Mouse (Mus musculus) lung, adult 2 months (tissue): Measurements from ENCODE around the gene Zbtb45.

Source experiments
- CTCF ChIP-seq: fragments of 200-500 bp; IDR thresholded peaks from 2 replicates; pipeline ENCODE4 v1.5.1; 2011; ENCODE audit warnings: mild to moderate bottlenecking, low read length, control low read depth; ENCODE audit not compliant: insufficient read depth
- POLR2A ChIP-seq: fragments of 200-500 bp; IDR thresholded peaks from 2 replicates; pipeline ENCODE4 v1.6.1; 2011; ENCODE audit warnings: low read depth, mild to moderate bottlenecking, control low read depth, low read length, borderline replicate concordance; ENCODE audit errors: extremely low read depth

DNA sequence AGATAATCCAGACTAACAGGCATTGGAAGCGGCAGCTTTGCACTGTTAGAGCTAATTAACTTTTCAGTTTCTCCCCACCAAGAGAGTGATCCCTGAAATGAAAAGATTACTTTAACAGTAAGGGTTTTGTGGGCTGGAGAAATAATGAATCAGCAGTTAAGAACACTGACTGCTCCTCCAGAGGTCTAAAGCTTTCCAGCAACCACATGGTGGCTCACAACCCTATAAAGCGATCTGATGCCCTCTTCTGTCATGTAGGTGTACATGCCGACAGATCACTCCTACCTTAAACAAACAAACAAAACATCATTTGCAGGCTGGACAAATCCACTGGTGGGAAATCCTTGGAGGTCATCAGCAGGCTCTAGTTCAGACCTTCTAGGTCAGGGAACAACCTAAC, 54.9 kb downstream of the Zbtb45 start:
- no peak for TF ChIP-seq CTCF
- TF ChIP-seq POLR2A: no peak
